Mouse (Mus musculus): ENCODE results near the gene Nicn1. TPM values are rescaled to one million over a fixed set of nuclear protein-coding genes. Genes with fewer than 3 reads are reported as not detected.

Gene Nicn1
- total and polyA plus RNA-seq, 3 experiments: 21.0 to 24.1 (median 21.5) TPM

DNA sequence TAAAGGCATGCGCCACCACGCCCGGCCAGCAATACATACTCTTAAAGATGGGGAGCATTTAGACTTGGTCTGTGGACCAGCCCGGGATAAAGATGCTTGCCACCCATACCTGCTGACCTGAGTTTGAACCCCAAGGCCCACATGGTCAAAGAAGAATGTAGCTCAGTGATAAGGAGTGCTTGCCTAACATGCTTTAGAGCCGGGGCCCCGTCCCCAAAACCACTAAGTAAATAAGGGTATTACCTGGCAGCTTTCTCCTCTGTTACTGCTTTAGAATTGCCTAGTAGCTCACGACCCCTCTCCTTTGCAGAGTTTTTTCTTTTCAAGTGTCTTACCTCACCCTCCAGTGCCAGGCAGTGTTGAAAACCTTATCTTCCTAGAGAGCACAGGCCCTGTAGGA, 37.5 kb upstream of the Nicn1 start:
- no peak overlapping the region for H3K9ac ChIP-seq (ENCODE audit: low read depth, low read length)
- no peak for DNase-seq
- no peak for TF ChIP-seq POLR2A (IDR thresholded peaks at IDR 0.05; ENCODE audit: insufficient read depth, low read depth, low read length)
- H3K4me1 ChIP-seq (ENCODE audit: control insufficient read depth, insufficient read depth, low read length): peaks cover 7% of the 10 kb centered on the region
- intact Hi-C loops (cut with DNase I): no loop called here
- peaks cover 28% of the 10 kb centered on the region for H3K36me3 ChIP-seq (ENCODE audit: control insufficient read depth, insufficient read depth, low read length)
- 80% methylated on average over 7 of the region's 7 CpGs for WGBS
- no peak overlapping the region for H3K4me3 ChIP-seq
- no peaks in the 10 kb centered on the region for H3K27me3 ChIP-seq (ENCODE audit: control insufficient read depth, insufficient read depth, low read length)
- peaks cover 2% of the 10 kb centered on the region; the same call in 1 of the 2 replicates for H3K79me2 ChIP-seq (replicated peaks; ENCODE audit: control insufficient read depth, insufficient read depth, low read length)
- H3K27ac ChIP-seq: no peak overlapping the region

DNA sequence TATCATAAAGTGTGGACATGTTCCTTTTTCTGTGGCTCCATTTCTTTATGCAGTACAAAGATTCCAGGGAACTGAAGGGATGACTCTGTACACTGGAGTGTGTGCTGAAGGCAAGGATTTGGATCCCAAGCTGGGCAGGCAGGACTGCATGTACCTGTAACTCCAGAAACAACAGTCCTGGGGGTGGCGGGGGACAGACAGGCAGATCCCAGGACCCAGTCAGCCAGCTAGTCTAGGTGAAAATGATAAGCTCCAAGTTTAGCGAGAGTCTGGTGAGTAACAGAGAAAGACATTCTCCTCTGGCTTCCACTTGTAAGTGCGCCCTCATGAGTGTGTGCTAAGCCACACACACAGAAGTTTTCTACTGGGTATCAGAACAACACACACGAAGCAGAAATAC, 29.7 kb upstream of the Nicn1 start:
- H3K27ac ChIP-seq: peak overlapping the region; percentile 36
- intact Hi-C loops (cut with DNase I): loop anchor here (5.0 kb wide), 2 partner anchors 38 to 58 kb away; no protein-coding TSS in a partner anchor
- no peak overlapping the region; the same call in 1 of the 2 replicates for H3K9ac ChIP-seq (ENCODE audit: low read depth, low read length)
- no peak for TF ChIP-seq CTCF (IDR thresholded peaks at IDR 0.05)
- no peak for TF ChIP-seq EP300 (IDR thresholded peaks at IDR 0.05; ENCODE audit: insufficient read depth, low read depth, low read length)
- TF ChIP-seq POLR2A (IDR thresholded peaks at IDR 0.05; ENCODE audit: insufficient read depth, low read depth, low read length): no peak
- H3K79me2 ChIP-seq (replicated peaks; ENCODE audit: control insufficient read depth, insufficient read depth, low read length): peaks cover 11% of the 10 kb centered on the region
- no peaks in the 10 kb centered on the region for H3K27me3 ChIP-seq (ENCODE audit: control insufficient read depth, insufficient read depth, low read length)
- no peak overlapping the region for H3K4me3 ChIP-seq
- peaks cover 32% of the 10 kb centered on the region for H3K36me3 ChIP-seq (ENCODE audit: control insufficient read depth, insufficient read depth, low read length)
- 55% methylated on average over 4 of the region's 4 CpGs for WGBS
- DNase-seq: no peak
- H3K4me1 ChIP-seq (ENCODE audit: control insufficient read depth, insufficient read depth, low read length): peaks cover 20% of the 10 kb centered on the region

DNA sequence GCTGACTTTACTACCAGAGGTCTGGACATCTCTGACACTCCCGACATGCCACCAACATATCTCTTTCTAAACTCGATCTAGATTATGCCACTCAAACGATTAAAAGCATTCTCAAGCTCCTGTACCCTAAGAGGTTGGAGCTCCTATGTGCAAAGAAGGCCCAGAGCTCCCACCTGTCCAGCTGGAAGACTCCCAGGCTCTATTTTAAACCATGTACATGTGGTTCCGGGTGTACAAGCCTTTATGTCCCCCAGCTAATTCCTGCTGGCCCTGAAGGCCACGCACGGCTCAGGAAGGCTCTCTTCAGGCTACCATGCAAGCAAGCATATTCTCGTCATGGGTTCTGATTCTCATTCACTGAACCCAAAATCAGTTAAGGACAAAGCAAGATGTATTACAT, 28.4 kb upstream of the Nicn1 start:
- TF ChIP-seq POLR2A (IDR thresholded peaks at IDR 0.05; ENCODE audit: insufficient read depth, low read depth, low read length) (peak; percentile 59; the same call in 1 of the 2 replicates), EP300 (IDR thresholded peaks at IDR 0.05; ENCODE audit: insufficient read depth, low read depth, low read length) (0 out of 2 replicates have a peak, but pooled peaks have one; percentile 22), CTCF (IDR thresholded peaks at IDR 0.05) (no peak)
- 44% methylated on average over 7 of the region's 7 CpGs for WGBS
- Histone ChIP-seq H3K4me3 (peak overlapping the region; percentile 92), H3K36me3 (ENCODE audit: control insufficient read depth, insufficient read depth, low read length) (peaks cover 24% of the 10 kb centered on the region), H3K27me3 (ENCODE audit: control insufficient read depth, insufficient read depth, low read length) (no peaks in the 10 kb centered on the region), H3K79me2 (replicated peaks; ENCODE audit: control insufficient read depth, insufficient read depth, low read length) (peaks cover 11% of the 10 kb centered on the region), H3K4me1 (ENCODE audit: control insufficient read depth, insufficient read depth, low read length) (peaks cover 17% of the 10 kb centered on the region), H3K9ac (ENCODE audit: low read depth, low read length) (peak overlapping the region; percentile 43), H3K27ac (peak overlapping the region; percentile 96)
- DNase-seq: peak; percentile 30 to 39
- intact Hi-C loops (cut with DNase I): loop anchor here (2.0 to 5.0 kb wide), 3 partner anchors 19 to 60 kb away; no protein-coding TSS in a partner anchor

DNA sequence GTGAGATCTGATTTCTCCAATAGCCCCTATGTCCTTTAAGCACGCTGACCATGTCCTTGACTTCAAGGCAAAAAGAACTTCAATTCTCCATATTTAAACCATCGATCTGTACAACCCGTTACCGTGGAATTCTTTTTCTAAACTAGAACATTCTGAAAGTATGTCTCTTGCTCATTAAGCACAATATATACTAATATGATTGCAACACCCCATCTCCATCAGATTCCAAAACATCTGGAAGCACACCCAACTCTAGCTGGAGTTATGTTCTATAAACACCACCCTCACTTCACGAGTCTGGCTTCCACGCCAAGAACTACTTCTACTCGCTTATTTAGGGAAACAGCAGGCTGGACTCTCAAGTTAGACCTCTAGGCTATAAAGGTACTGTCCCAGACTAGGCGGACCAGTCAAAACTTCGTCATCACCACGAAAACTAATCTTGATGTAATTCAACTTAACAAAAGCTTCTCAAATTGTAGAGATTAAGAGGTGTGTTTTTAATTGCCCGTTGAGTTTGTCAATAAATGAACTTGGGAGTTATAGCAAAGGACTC, 27.7 kb upstream of the Nicn1 start:
- Histone ChIP-seq H3K36me3 (ENCODE audit: control insufficient read depth, insufficient read depth, low read length) (peaks cover 20% of the 10 kb centered on the region), H3K27ac (peak overlapping the region; percentile 96), H3K9ac (ENCODE audit: low read depth, low read length) (peak overlapping the region; percentile 96), H3K79me2 (replicated peaks; ENCODE audit: control insufficient read depth, insufficient read depth, low read length) (peaks cover 10% of the 10 kb centered on the region), H3K4me1 (ENCODE audit: control insufficient read depth, insufficient read depth, low read length) (peaks cover 19% of the 10 kb centered on the region), H3K4me3 (peak overlapping the region; percentile 92), H3K27me3 (ENCODE audit: control insufficient read depth, insufficient read depth, low read length) (no peaks in the 10 kb centered on the region)
- intact Hi-C loops (cut with DNase I): loop anchor here (2.0 to 5.0 kb wide), 3 partner anchors 18 to 60 kb away; no protein-coding TSS in a partner anchor
- TF ChIP-seq CTCF (IDR thresholded peaks at IDR 0.05) (no peak), POLR2A (IDR thresholded peaks at IDR 0.05; ENCODE audit: insufficient read depth, low read depth, low read length) (peak; percentile 66), EP300 (IDR thresholded peaks at IDR 0.05; ENCODE audit: insufficient read depth, low read depth, low read length) (no peak)
- WGBS: 27% methylated on average over 11 of the region's 11 CpGs
- peak; percentile 31 to 54 for DNase-seq

DNA sequence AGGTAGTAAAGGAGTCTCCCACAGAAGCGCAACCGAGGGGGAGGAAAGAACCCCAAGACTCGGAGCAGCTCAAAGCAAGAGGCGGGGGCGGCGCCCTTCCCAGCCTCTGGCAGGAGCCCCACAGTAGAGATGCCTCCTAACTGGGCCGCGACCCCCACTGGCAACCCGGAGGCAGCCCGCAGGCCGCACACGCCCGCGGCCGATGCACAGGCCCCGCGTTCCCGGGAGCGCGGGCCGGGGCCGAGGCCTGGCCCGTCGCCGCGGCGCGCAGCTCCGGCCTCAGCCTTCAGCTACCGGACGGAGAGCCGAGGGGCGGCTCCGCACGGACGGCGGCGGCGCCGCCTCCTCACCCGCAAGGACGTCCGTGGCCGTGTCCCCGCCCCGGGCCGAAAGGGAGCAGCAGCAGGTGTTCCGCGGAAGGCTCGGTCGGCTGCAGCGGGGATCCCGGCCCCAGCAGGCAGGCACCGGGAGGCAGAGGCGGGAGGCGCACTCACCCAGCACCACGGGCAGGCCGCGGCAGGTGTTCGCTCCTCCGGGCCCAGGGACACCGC, 27.0 kb upstream of the Nicn1 start:
- peaks cover 8% of the 10 kb centered on the region for H3K79me2 ChIP-seq (replicated peaks; ENCODE audit: control insufficient read depth, insufficient read depth, low read length)
- DNase-seq: no peak
- H3K27me3 ChIP-seq (ENCODE audit: control insufficient read depth, insufficient read depth, low read length): no peaks in the 10 kb centered on the region
- H3K27ac ChIP-seq: peak overlapping the region; percentile 96
- peak overlapping the region; percentile 92 for H3K4me3 ChIP-seq
- peaks cover 20% of the 10 kb centered on the region for H3K4me1 ChIP-seq (ENCODE audit: control insufficient read depth, insufficient read depth, low read length)
- H3K9ac ChIP-seq (ENCODE audit: low read depth, low read length): peak overlapping the region; percentile 96
- TF ChIP-seq EP300 (IDR thresholded peaks at IDR 0.05; ENCODE audit: insufficient read depth, low read depth, low read length): no peak
- TF ChIP-seq POLR2A (IDR thresholded peaks at IDR 0.05; ENCODE audit: insufficient read depth, low read depth, low read length): no peak
- TF ChIP-seq CTCF (IDR thresholded peaks at IDR 0.05): no peak
- intact Hi-C loops (cut with DNase I): loop anchor here (2.0 to 5.0 kb wide), 3 partner anchors 18 to 61 kb away; no protein-coding TSS in a partner anchor
- H3K36me3 ChIP-seq (ENCODE audit: control insufficient read depth, insufficient read depth, low read length): peaks cover 20% of the 10 kb centered on the region
- WGBS: under 1% methylated on average over 48 of the region's 62 CpGs

DNA sequence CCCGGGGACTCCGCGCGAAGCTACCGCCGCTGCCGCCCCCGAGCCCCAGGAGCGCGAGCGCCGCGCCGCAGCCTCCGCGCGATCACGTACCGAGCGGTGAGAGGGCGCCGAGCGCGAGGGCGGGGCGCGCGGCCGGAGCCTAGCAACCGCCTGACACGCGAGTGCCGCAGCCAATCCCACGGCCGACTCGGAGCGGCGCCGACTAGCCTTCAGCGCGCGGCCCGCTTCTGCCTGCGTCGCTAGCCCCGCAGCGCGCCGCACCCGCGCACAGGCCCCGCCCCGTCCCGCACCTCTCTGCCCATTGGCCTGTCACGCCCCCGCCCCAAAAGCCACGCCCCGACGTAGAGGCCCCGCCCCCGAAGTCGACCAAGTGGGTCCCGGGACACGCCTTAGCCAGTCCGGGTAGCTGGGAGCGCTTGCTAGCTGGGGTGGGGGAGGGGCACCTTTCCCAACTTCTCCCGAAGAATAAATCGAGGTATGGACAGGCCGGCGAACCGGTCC, 26.5 kb upstream of the Nicn1 start, which contains the start of gene Dag1:
Gene Dag1 (minus strand): TSS at position 269 of the 501 bp plus-strand sequence.
- peaks cover 18% of the 10 kb centered on the region for H3K4me1 ChIP-seq (ENCODE audit: control insufficient read depth, insufficient read depth, low read length)
- intact Hi-C loops (cut with DNase I): loop anchor here (2.0 to 5.0 kb wide), 3 partner anchors 17 to 61 kb away; no protein-coding TSS in a partner anchor

More for the DNA sequence above, 26.5 kb upstream of the Nicn1 start, which contains the start of gene Dag1:
- peak; percentile 99 for DNase-seq
- Histone ChIP-seq H3K27ac (peak within 1 kb of the TSS; percentile 96), H3K36me3 (ENCODE audit: control insufficient read depth, insufficient read depth, low read length) (peaks cover 20% of the 10 kb centered on the region), H3K4me3 (peak within 1 kb of the TSS; percentile 92), H3K27me3 (ENCODE audit: control insufficient read depth, insufficient read depth, low read length) (no peaks in the 10 kb centered on the region), H3K9ac (ENCODE audit: low read depth, low read length) (peak within 1 kb of the TSS; percentile 96), H3K79me2 (replicated peaks; ENCODE audit: control insufficient read depth, insufficient read depth, low read length) (peaks cover 7% of the 10 kb centered on the region)
- under 1% methylated on average over 71 of the region's 71 CpGs for WGBS
- TF ChIP-seq EP300 (IDR thresholded peaks at IDR 0.05; ENCODE audit: insufficient read depth, low read depth, low read length) (no peak), POLR2A (IDR thresholded peaks at IDR 0.05; ENCODE audit: insufficient read depth, low read depth, low read length) (peak; percentile 90), CTCF (IDR thresholded peaks at IDR 0.05) (no peak)
